Mouse (Mus musculus): Measurements from ENCODE around the gene Gab2. TPM values are rescaled to one million over a fixed set of nuclear protein-coding genes. Genes with fewer than 3 reads are reported as not detected.

Gab2 gene
- polyA plus RNA-seq, 1 experiment from 2014 or later, result 5.5 TPM

DNA sequence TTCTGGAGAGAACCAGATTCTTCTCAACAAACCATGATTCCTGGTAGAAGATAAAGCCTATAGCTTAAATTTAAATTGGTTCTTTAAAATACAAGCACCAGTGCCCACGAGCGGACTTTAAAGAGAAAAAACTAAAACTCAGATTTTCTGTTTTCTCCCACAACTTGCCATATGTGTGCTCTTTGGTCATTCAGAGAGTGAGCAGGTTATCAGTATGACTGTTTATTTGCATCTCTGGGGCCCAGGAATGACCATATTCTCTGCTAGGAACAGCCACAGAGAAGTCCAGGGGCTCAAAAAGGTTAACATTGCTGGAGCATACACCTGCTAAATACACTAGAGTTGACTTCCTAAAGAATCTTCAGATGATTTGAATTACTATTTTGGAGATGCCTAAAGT is 216.9 kb downstream of the Gab2 start:
- Histone ChIP-seq H3K4me1 (replicated peaks; ENCODE audit: control insufficient read depth, insufficient read depth, low read length) (no peaks in the 10 kb centered on the region), H3K9me3 (ENCODE audit: control insufficient read depth) (no peaks in the 10 kb centered on the region), H3K9ac (ENCODE audit: low read depth, low read length) (no peak overlapping the region), H3K36me3 (ENCODE audit: control insufficient read depth, insufficient read depth) (peaks cover 32% of the 10 kb centered on the region), H3K4me3 (ENCODE audit: low read depth, low read length) (no peak overlapping the region), H3K27me3 (replicated peaks; ENCODE audit: control insufficient read depth, insufficient read depth, low read length) (no peaks in the 10 kb centered on the region), H3K27ac (ENCODE audit: low read depth, low read length) (no peak overlapping the region), H3K4me2 (replicated peaks; ENCODE audit: low read depth) (no peak overlapping the region)
- WGBS, result 98% methylated on average over 2 of the region's 2 CpGs
- no peak for TF ChIP-seq CTCF (IDR thresholded peaks at IDR 0.05; ENCODE audit: low read depth)
- no peak for ATAC-seq

DNA sequence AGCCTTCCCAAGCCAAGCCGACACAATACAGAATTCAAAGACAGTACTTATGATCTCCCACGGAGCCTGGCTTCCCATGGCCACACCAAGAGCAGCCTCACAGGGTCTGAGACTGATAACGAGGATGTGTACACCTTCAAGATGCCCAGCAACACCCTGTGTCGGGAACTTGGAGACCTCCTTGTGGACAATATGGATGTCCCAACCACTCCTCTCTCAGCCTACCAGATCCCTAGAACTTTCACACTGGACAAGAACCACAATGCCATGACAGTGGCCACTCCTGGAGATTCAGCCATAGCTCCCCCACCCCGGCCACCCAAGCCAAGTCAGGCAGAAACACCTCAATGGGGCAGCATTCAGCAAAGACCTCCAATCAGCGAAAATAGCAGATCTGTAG is 217.6 kb downstream of the Gab2 start:
- Histone ChIP-seq H3K27me3 (replicated peaks; ENCODE audit: control insufficient read depth, insufficient read depth, low read length) (no peaks in the 10 kb centered on the region), H3K9ac (ENCODE audit: low read depth, low read length) (no peak overlapping the region), H3K27ac (ENCODE audit: low read depth, low read length) (no peak overlapping the region), H3K4me1 (replicated peaks; ENCODE audit: control insufficient read depth, insufficient read depth, low read length) (no peaks in the 10 kb centered on the region), H3K36me3 (ENCODE audit: control insufficient read depth, insufficient read depth) (peaks cover 39% of the 10 kb centered on the region), H3K4me2 (replicated peaks; ENCODE audit: low read depth) (no peak overlapping the region), H3K4me3 (ENCODE audit: low read depth, low read length) (no peak overlapping the region), H3K9me3 (ENCODE audit: control insufficient read depth) (no peaks in the 10 kb centered on the region)
- no peak for TF ChIP-seq CTCF (IDR thresholded peaks at IDR 0.05; ENCODE audit: low read depth)
- no peak for ATAC-seq
- WGBS, result 85% methylated on average over 6 of the region's 6 CpGs

- WGBS, result 89% methylated on average over 2 of the region's 2 CpGs
These were observed 219.5 kb downstream of the Gab2 start for GRCm38 (mm10) chr7:97300914-97301313.

GRCm38 (mm10) chr7:97301321-97301720 is 219.9 kb downstream of the Gab2 start:
- H3K4me1 ChIP-seq (replicated peaks; ENCODE audit: control insufficient read depth, insufficient read depth, low read length), result no peaks in the 10 kb centered on the region
- H3K4me2 ChIP-seq (replicated peaks; ENCODE audit: low read depth), result no peak overlapping the region
- no peaks in the 10 kb centered on the region for H3K9me3 ChIP-seq (ENCODE audit: control insufficient read depth)
- no peaks in the 10 kb centered on the region for H3K27me3 ChIP-seq (replicated peaks; ENCODE audit: control insufficient read depth, insufficient read depth, low read length)
- H3K27ac ChIP-seq (ENCODE audit: low read depth, low read length), result no peak overlapping the region
- no peak for ATAC-seq
- no peak overlapping the region for H3K4me3 ChIP-seq (ENCODE audit: low read depth, low read length)
- 84% methylated on average over 8 of the region's 8 CpGs for WGBS
- no peak overlapping the region for H3K9ac ChIP-seq (ENCODE audit: low read depth, low read length)
- TF ChIP-seq CTCF (IDR thresholded peaks at IDR 0.05; ENCODE audit: low read depth), result no peak
- peaks cover 63% of the 10 kb centered on the region for H3K36me3 ChIP-seq (ENCODE audit: control insufficient read depth, insufficient read depth)

More at GRCm38 (mm10) chr7:97300914-97301313, 219.5 kb downstream of the Gab2 start:
- H3K9me3 ChIP-seq (ENCODE audit: control insufficient read depth), result no peaks in the 10 kb centered on the region
- H3K36me3 ChIP-seq (ENCODE audit: control insufficient read depth, insufficient read depth), result peaks cover 59% of the 10 kb centered on the region
- H3K9ac ChIP-seq (ENCODE audit: low read depth, low read length), result no peak overlapping the region
- no peak overlapping the region for H3K4me2 ChIP-seq (replicated peaks; ENCODE audit: low read depth)
- TF ChIP-seq CTCF (IDR thresholded peaks at IDR 0.05; ENCODE audit: low read depth), result no peak
- H3K4me1 ChIP-seq (replicated peaks; ENCODE audit: control insufficient read depth, insufficient read depth, low read length), result no peaks in the 10 kb centered on the region
- no peak for ATAC-seq
- H3K27ac ChIP-seq (ENCODE audit: low read depth, low read length), result no peak overlapping the region
- H3K27me3 ChIP-seq (replicated peaks; ENCODE audit: control insufficient read depth, insufficient read depth, low read length), result no peaks in the 10 kb centered on the region
- no peak overlapping the region for H3K4me3 ChIP-seq (ENCODE audit: low read depth, low read length)

DNA sequence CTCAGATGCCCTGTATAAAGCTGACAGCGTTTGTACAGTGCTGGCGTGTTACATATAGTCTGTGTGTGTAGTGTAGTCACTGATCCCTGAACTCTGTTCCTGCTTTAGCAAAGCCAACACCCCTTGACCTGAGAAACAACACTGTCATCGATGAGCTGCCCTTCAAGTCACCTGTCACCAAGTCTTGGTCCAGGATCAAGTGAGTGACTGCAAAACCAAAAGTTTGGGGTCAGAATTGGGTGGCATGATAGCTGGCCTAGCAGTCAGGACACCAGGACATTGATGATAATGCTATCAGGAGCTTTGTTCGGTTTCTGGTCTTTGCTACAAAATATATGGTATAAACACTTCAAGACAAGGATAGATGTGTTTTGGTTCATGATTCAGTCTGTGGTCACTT is 220.9 kb downstream of the Gab2 start:
- H3K27ac ChIP-seq (ENCODE audit: low read depth, low read length), result no peak overlapping the region
- no peaks in the 10 kb centered on the region for H3K9me3 ChIP-seq (ENCODE audit: control insufficient read depth)
- no peaks in the 10 kb centered on the region for H3K27me3 ChIP-seq (replicated peaks; ENCODE audit: control insufficient read depth, insufficient read depth, low read length)
- 79% methylated on average over 4 of the region's 4 CpGs for WGBS
- H3K36me3 ChIP-seq (ENCODE audit: control insufficient read depth, insufficient read depth), result peaks cover 72% of the 10 kb centered on the region
- H3K4me1 ChIP-seq (replicated peaks; ENCODE audit: control insufficient read depth, insufficient read depth, low read length), result no peaks in the 10 kb centered on the region
- H3K4me3 ChIP-seq (ENCODE audit: low read depth, low read length), result no peak overlapping the region
- TF ChIP-seq CTCF (IDR thresholded peaks at IDR 0.05; ENCODE audit: low read depth), result no peak
- no peak overlapping the region for H3K4me2 ChIP-seq (replicated peaks; ENCODE audit: low read depth)
- no peak overlapping the region for H3K9ac ChIP-seq (ENCODE audit: low read depth, low read length)
- ATAC-seq, result no peak

DNA sequence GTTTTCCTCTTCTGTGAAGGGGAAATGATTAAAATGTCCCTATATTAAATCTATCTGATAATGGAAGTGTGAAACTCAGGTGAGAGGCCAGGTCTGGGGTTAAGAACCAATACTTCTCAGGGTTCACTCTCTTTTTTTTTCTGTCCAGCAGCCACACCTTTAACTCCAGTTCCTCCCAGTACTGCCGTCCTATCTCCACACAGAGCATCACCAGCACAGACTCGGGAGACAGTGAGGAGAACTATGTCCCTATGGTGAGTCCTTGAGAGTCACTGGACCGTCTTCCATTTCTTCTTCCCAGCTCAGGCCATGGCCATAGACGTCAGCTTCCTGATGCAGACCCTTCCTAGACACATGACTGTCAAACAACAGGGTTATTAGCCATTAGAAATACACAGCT is 221.5 kb downstream of the Gab2 start:
- H3K9me3 ChIP-seq (ENCODE audit: control insufficient read depth), result no peaks in the 10 kb centered on the region
- H3K4me3 ChIP-seq (ENCODE audit: low read depth, low read length), result no peak overlapping the region
- no peak for ATAC-seq
- no peak overlapping the region for H3K4me2 ChIP-seq (replicated peaks; ENCODE audit: low read depth)
- peaks cover 75% of the 10 kb centered on the region for H3K36me3 ChIP-seq (ENCODE audit: control insufficient read depth, insufficient read depth)
- TF ChIP-seq CTCF (IDR thresholded peaks at IDR 0.05; ENCODE audit: low read depth), result no peak
- H3K9ac ChIP-seq (ENCODE audit: low read depth, low read length), result no peak overlapping the region
- no peak overlapping the region for H3K27ac ChIP-seq (ENCODE audit: low read depth, low read length)
- no peaks in the 10 kb centered on the region for H3K4me1 ChIP-seq (replicated peaks; ENCODE audit: control insufficient read depth, insufficient read depth, low read length)
- no peaks in the 10 kb centered on the region for H3K27me3 ChIP-seq (replicated peaks; ENCODE audit: control insufficient read depth, insufficient read depth, low read length)
- 85% methylated on average over 4 of the region's 4 CpGs for WGBS

DNA sequence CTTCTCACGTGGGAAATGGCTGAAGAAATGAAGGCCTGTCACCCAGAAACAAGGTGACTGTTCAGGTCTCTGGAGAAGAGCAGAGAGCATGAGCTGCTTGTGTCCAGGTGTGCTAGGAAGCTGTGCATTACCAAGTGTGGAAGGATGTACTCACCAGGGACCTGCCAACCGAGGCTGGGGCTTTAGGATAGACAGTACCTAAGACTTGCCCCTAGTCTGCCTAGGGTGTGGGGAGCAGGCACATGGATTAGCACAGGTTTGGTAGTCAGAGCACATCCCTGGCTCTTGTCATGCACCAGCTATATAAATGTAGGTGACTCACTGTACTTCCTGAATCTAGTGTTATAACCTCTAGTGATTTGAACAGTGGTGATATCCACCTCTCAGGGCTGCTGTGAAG is 222.2 kb downstream of the Gab2 start:
- H3K9me3 ChIP-seq (ENCODE audit: control insufficient read depth), result no peaks in the 10 kb centered on the region
- TF ChIP-seq CTCF (IDR thresholded peaks at IDR 0.05; ENCODE audit: low read depth), result no peak
- no peak for ATAC-seq

More for the DNA sequence above, 222.2 kb downstream of the Gab2 start:
- 73% methylated on average over 2 of the region's 2 CpGs for WGBS
- Histone ChIP-seq H3K4me2 (replicated peaks; ENCODE audit: low read depth) (no peak overlapping the region), H3K4me1 (replicated peaks; ENCODE audit: control insufficient read depth, insufficient read depth, low read length) (no peaks in the 10 kb centered on the region), H3K9ac (ENCODE audit: low read depth, low read length) (no peak overlapping the region), H3K4me3 (ENCODE audit: low read depth, low read length) (no peak overlapping the region), H3K36me3 (ENCODE audit: control insufficient read depth, insufficient read depth) (peaks cover 82% of the 10 kb centered on the region), H3K27me3 (replicated peaks; ENCODE audit: control insufficient read depth, insufficient read depth, low read length) (no peaks in the 10 kb centered on the region), H3K27ac (ENCODE audit: low read depth, low read length) (no peak overlapping the region)
